Mouse (Mus musculus) lung, postnatal 0 days (tissue): ENCODE measurements around the gene Plbd2. TPM values are rescaled to one million over a fixed set of nuclear protein-coding genes. Genes with fewer than 3 reads are reported as not detected.

Experiments used
- ATAC-seq: fragments of 200-750 bp; cut with Nextera tagmentation; 2 replicates; pipeline ENCODE4 v1.8.0; 2017; ENCODE audit warnings: moderate library complexity
- DNase-seq: peaks from one replicate; pipeline ENCODE4 v3.0.0-alpha.2; 2016; ENCODE audit warnings: low spot score
- H3K27ac ChIP-seq: fragments of 300-500 bp; sonication (generic); 2 replicates; pipeline ENCODE4 v1.5.1; 2014; ENCODE audit warnings: antibody characterized with exemption, mild to moderate bottlenecking, low read length, mixed read lengths
- H3K27me3 ChIP-seq: fragments of 300-500 bp; sonication (generic); replicated peaks from 2 replicates; pipeline ENCODE4 v1.6.1; 2014; ENCODE audit warnings: low read length, mixed read lengths; ENCODE audit not compliant: insufficient read depth
- H3K36me3 ChIP-seq: fragments of 300-500 bp; sonication (generic); 2 replicates; pipeline ENCODE4 v1.6.1; 2014; ENCODE audit warnings: low read length, mixed read lengths; ENCODE audit not compliant: insufficient read depth
- H3K4me1 ChIP-seq: fragments of 300-500 bp; sonication (generic); 2 replicates; pipeline ENCODE4 v1.6.1; 2014; ENCODE audit warnings: antibody characterized with exemption, low read depth, low read length, mixed read lengths; ENCODE audit not compliant: insufficient read depth
- H3K4me2 ChIP-seq: fragments of 300-500 bp; sonication (generic); replicated peaks from 2 replicates; pipeline ENCODE4 v1.6.1; 2014; ENCODE audit warnings: low read depth, mild to moderate bottlenecking, low read length, moderate library complexity, mixed read lengths
- H3K4me3 ChIP-seq: fragments of 300-500 bp; sonication (generic); 2 replicates; pipeline ENCODE4 v1.5.1; 2014; ENCODE audit warnings: low read depth, low read length
- H3K9ac ChIP-seq: fragments of 300-500 bp; sonication (generic); replicated peaks from 2 replicates; pipeline ENCODE4 v1.6.1; 2014; ENCODE audit warnings: low read depth, mild to moderate bottlenecking
- H3K9me3 ChIP-seq: fragments of 300-500 bp; sonication (generic); 2 replicates; pipeline ENCODE4 v1.6.1; 2016; ENCODE audit warnings: low read length, mixed read lengths
- CTCF ChIP-seq: IDR thresholded peaks from 2 replicates; pipeline ENCODE4 v1.5.1; 2016; ENCODE audit warnings: antibody characterized with exemption, mild to moderate bottlenecking
- EP300 ChIP-seq: IDR thresholded peaks from 2 replicates; pipeline ENCODE4 v1.6.1; 2016; ENCODE audit warnings: antibody characterized with exemption, mild to moderate bottlenecking, control low read depth
- WGBS: fragments of 180-500 bp; shearing (Covaris S2); extraction: QIAGEN DNeasy Blood & Tissue Kit; methylation state at CpG from one replicate; pipeline ENCODE4 v1.1.7; 2014; 5-methylcytosine and 5-hydroxymethylcytosine counted together
- polyA plus RNA-seq: library from polyadenylated mRNA; unstranded; fragments of >200 nt; fragmentation: Nextera tagmentation; extraction: Ambion mirVana; gene quantifications from 2 replicates; pipeline ENCODE4 v1.2.1, GENCODE M21; 2015

Plbd2 gene
- polyA plus RNA-seq, 1 experiment from 2014 or later, result 69.2 TPM

GRCm38 (mm10) chr5:120497071-120497470 lies 6.4 kb downstream of the Plbd2 start:
- H3K9me3 ChIP-seq, result no peaks in the 10 kb centered on the region
- H3K27me3 ChIP-seq, result no peaks in the 10 kb centered on the region
- no peak overlapping the region for H3K4me2 ChIP-seq
- TF ChIP-seq CTCF, result no peak
- TF ChIP-seq EP300, result no peak
- DNase-seq (no peak), ATAC-seq (no peak)
- no peaks in the 10 kb centered on the region for H3K4me1 ChIP-seq
- WGBS, result 84% methylated on average over 3 of the region's 3 CpGs
- H3K4me3 ChIP-seq, result no peak overlapping the region
- H3K9ac ChIP-seq, result no peak overlapping the region
- H3K27ac ChIP-seq, result no peak overlapping the region
- H3K36me3 ChIP-seq, result 0 out of 2 replicates have a peak, but pooled peaks cover 3% of the 10 kb centered on the region

- 0 out of 2 replicates have a peak, but pooled peaks cover 3% of the 10 kb centered on the region for H3K36me3 ChIP-seq
- ATAC-seq, result no peak
- H3K4me2 ChIP-seq, result no peak overlapping the region
Measured at GRCm38 (mm10) chr5:120495703-120496226, 7.7 kb downstream of the Plbd2 start.

DNA sequence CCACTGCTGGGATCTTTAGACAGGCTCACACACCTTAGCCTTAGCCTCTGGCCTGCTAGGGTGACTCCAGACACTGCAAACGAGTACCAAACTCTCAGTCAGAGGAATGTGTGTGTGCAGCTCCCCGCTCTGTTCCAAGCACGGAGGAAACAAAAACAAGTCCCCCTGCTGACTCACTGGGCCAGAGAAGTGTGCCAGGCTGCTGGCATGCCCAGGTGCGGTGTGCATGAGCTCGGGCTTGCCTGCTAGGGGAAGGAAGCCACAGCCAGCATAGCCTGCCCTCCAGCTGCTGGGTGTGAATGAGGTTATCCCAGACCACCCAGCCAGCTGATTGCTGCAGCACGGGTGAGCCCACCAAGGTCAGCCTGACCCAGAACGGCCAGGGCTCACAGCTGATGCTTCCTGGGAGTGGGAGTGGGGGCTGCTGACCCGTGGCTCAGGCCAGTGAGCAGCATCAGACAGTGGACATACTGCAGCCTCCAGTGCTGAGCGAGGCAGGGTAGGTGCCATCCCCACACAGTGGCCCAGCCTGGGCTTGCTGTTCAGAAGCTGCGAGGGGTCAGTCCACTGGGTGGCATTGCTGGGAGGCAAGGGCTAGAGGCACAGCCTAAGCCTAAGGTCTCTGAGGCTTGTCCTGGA lies 8.2 kb downstream of the Plbd2 start:
- no peak overlapping the region for H3K9ac ChIP-seq
- H3K9me3 ChIP-seq, result no peaks in the 10 kb centered on the region
- 0 out of 2 replicates have a peak, but pooled peaks cover 3% of the 10 kb centered on the region for H3K36me3 ChIP-seq
- no peaks in the 10 kb centered on the region for H3K27me3 ChIP-seq
- no peak for TF ChIP-seq CTCF
- no peaks in the 10 kb centered on the region for H3K4me1 ChIP-seq
- ATAC-seq (no peak), DNase-seq (no peak)
- 74% methylated on average over 10 of the region's 10 CpGs for WGBS
- H3K4me3 ChIP-seq, result no peak overlapping the region
- H3K4me2 ChIP-seq, result no peak overlapping the region
- H3K27ac ChIP-seq, result no peak overlapping the region

More at GRCm38 (mm10) chr5:120495703-120496226, 7.7 kb downstream of the Plbd2 start:
- H3K4me3 ChIP-seq, result no peak overlapping the region
- H3K27ac ChIP-seq, result no peak overlapping the region
- H3K27me3 ChIP-seq, result no peaks in the 10 kb centered on the region
- WGBS, result 85% methylated on average over 13 of the region's 13 CpGs
- no peaks in the 10 kb centered on the region for H3K9me3 ChIP-seq
- no peak for DNase-seq
- TF ChIP-seq CTCF (no peak), EP300 (no peak)
- no peak overlapping the region for H3K9ac ChIP-seq
- no peaks in the 10 kb centered on the region for H3K4me1 ChIP-seq

GRCm38 (mm10) chr5:120493873-120494395 lies 9.5 kb downstream of the Plbd2 start:
- 0 out of 2 replicates have a peak, but pooled peaks cover 3% of the 10 kb centered on the region for H3K36me3 ChIP-seq
- no peak for ATAC-seq
- no peak overlapping the region for H3K9ac ChIP-seq
- H3K27me3 ChIP-seq, result no peaks in the 10 kb centered on the region
- DNase-seq, result no peak
- no peak overlapping the region for H3K27ac ChIP-seq
- WGBS, result 84% methylated on average over 9 of the region's 9 CpGs
- TF ChIP-seq EP300 (no peak), CTCF (no peak)
- H3K4me1 ChIP-seq, result no peaks in the 10 kb centered on the region
- H3K4me3 ChIP-seq, result no peak overlapping the region
- no peaks in the 10 kb centered on the region for H3K9me3 ChIP-seq
- H3K4me2 ChIP-seq, result no peak overlapping the region

- WGBS, result 92% methylated on average over 6 of the region's 6 CpGs
- H3K4me2 ChIP-seq, result no peak overlapping the region
- H3K4me3 ChIP-seq, result no peak overlapping the region
- H3K36me3 ChIP-seq, result 0 out of 2 replicates have a peak, but pooled peaks cover 3% of the 10 kb centered on the region
- no peak for DNase-seq
- ATAC-seq, result no peak
- no peak overlapping the region for H3K27ac ChIP-seq
- H3K4me1 ChIP-seq, result no peaks in the 10 kb centered on the region
- H3K27me3 ChIP-seq, result no peaks in the 10 kb centered on the region
- no peaks in the 10 kb centered on the region for H3K9me3 ChIP-seq
- TF ChIP-seq CTCF (no peak), EP300 (no peak)
- H3K9ac ChIP-seq, result no peak overlapping the region
Measured at GRCm38 (mm10) chr5:120493440-120493839, 10.0 kb downstream of the Plbd2 start.

DNA sequence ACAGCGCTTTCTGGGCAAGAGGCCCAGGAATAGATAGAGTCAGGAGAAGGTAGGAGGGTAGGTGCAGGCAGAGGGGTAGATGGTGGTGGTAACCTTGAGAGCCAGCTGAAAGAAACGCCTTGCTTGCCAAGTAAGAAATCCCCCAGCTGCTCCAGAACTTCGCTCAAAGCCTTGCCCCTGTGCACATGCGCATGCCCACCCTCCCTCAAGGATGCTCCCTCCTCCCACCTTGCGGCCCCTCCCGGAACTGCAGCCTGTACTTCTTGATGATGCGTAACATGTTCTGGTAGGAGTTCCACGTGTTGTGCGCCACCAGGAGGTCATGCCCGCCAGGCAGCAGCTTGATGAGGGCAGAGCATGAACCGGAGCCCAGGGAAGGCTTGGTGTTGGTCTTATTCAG lies 11.0 kb downstream of the Plbd2 start:
- Histone ChIP-seq H3K4me2 (no peak overlapping the region), H3K27ac (no peak overlapping the region), H3K9ac (no peak overlapping the region), H3K27me3 (no peaks in the 10 kb centered on the region), H3K4me1 (no peaks in the 10 kb centered on the region), H3K36me3 (0 out of 2 replicates have a peak, but pooled peaks cover 10% of the 10 kb centered on the region), H3K9me3 (no peaks in the 10 kb centered on the region), H3K4me3 (no peak overlapping the region)
- DNase-seq, result no peak
- 72% methylated on average over 11 of the region's 11 CpGs for WGBS
- TF ChIP-seq EP300 (no peak), CTCF (peak; percentile 62)
- ATAC-seq, result no peak
